Mouse (Mus musculus): ENCODE measurements at regions not wholly inside any gene's neighbourhood (a gene's known extent, or its start where the extent isn't known, plus 50 kb on each side); places are given as distances from the start of the nearest gene placed in this dataset.

DNA sequence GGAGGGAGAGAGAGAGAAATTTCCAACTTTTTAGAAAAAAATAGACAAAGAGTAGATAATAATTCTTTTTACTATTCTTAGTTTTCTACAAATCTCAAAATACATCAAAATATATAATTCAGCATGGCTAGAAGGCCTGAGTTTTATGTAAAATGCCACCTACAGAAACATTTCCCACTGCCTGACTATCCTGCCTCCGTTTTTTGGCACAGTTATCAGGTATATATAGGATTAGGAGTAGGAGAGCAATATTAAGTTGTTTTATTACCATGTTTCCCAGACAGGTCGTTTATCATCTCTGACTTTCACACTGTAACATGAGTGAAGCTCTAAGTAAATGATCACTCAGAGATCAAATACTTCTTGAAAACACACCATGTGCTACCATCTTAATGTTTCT is 224.7 kb upstream of the Actbl2 start:
- TF ChIP-seq POLR2A (IDR thresholded peaks at IDR 0.05; ENCODE audit: borderline replicate concordance, low read depth, low read length) (no peak), CTCF (IDR thresholded peaks at IDR 0.05; ENCODE audit: low read depth, low read length) (no peak)
